Mouse (Mus musculus): Measurements from ENCODE around the gene Zbtb1.
"Not testable (repeated sequence)": the region's sequence is repeated elsewhere in the genome, so short reads cannot be mapped to it uniquely, and the experiment has no call there.

The Zbtb1 gene

DNA sequence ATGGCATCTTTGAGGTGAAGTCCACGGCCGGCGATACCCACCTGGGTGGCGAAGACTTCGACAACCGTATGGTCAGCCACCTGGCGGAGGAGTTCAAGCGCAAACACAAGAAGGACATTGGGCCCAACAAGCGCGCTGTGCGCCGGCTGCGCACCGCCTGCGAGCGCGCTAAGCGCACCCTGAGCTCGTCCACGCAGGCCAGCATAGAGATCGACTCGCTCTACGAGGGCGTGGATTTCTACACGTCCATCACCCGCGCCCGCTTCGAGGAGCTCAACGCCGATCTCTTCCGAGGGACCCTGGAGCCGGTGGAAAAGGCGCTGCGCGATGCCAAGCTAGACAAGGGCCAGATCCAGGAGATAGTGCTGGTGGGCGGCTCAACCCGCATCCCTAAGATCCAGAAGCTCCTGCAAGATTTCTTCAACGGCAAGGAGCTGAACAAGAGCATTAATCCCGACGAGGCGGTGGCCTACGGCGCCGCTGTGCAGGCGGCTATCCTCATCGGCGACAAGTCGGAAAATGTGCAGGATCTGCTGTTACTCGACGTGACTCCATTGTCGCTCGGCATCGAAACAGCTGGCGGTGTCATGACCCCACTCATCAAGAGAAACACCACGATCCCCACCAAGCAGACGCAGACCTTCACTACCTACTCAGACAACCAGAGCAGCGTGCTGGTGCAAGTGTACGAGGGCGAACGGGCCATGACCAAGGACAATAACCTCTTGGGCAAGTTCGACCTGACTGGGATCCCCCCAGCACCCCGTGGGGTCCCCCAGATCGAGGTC, 35.3 kb downstream of the Zbtb1 start:
- DNase-seq = peak; percentile 25

DNA sequence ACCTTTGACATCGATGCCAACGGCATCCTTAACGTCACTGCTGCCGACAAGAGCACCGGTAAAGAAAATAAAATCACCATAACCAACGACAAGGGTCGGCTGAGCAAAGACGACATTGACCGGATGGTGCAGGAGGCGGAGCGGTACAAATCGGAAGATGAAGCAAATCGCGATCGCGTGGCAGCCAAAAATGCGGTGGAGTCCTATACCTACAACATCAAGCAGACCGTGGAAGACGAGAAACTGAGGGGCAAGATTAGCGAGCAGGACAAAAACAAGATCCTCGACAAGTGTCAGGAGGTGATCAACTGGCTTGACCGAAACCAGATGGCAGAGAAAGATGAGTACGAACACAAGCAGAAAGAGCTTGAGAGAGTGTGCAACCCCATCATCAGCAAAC, 35.9 kb downstream of the Zbtb1 start:
- no peak for DNase-seq

GRCm38 (mm10) chr12:76407184-76407583, 37.1 kb downstream of the Zbtb1 start:
- DNase-seq = no peak

- DNase-seq = no peak
Measured at GRCm38 (mm10) chr12:76409166-76409565, 39.1 kb downstream of the Zbtb1 start.

- DNase-seq = no peak
Measured at GRCm38 (mm10) chr12:76415383-76416010, 45.4 kb downstream of the Zbtb1 start.

- DNase-seq = peak; percentile 41
Measured at GRCm38 (mm10) chr12:76417433-76417854, 47.4 kb downstream of the Zbtb1 start, which contains the start of gene Ppp1r36. Gene Ppp1r36 (plus strand): TSS chr12:76417538.

- no peak for DNase-seq
Measured at GRCm38 (mm10) chr12:76418346-76418745, 48.3 kb downstream of the Zbtb1 start.

DNA sequence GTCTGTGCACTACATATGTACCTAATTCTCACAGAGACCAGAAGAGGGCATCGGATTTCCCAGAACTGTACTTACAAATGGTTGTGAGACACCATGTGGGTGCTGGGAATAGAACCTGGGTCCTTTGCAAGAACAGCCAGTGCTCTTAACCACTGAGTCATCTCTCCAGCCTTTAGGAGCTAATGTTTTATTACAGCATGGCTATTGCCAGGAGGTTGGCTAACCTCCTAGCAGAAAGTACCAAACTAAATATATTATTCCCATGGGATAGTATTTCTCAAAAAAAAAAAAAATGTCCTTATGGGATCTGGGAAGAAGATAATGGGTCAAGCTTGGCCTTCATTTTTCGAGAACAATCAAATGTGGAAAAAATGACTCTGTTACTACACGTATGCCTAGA, 55.2 kb downstream of the Zbtb1 start:
- DNase-seq = no peak

GRCm38 (mm10) chr12:76427546-76427945, 57.5 kb downstream of the Zbtb1 start:
- no peak for DNase-seq

GRCm38 (mm10) chr12:76430879-76431406, 60.9 kb downstream of the Zbtb1 start:
- peak; percentile 24 for DNase-seq

- DNase-seq = peak; percentile 15
Measured at GRCm38 (mm10) chr12:76431431-76431830, 61.4 kb downstream of the Zbtb1 start.

GRCm38 (mm10) chr12:76434111-76434510, 64.0 kb downstream of the Zbtb1 start:
- no peak for DNase-seq

GRCm38 (mm10) chr12:76435084-76435483, 65.0 kb downstream of the Zbtb1 start:
- DNase-seq = no peak

DNA sequence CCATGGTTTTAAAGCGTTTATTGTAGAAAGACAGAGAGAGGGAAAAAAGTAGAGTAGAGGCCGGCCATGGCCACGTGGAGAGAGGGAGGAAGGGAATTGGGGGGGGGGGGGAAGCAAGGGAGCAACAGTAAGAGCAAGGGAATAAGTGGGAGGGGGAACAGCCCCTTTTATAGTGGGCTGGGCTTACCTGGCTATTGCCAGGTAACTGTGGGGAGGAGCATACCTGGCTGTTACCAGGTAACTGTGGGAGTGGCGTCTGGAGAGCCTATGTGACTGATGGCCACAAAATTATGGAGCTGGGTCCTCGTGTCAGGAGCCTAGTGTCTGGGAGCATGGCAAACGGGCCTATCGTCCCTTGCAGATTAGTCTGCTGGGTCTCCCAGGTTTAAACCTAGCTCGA, 65.5 kb downstream of the Zbtb1 start:
- DNase-seq = no peak

DNA sequence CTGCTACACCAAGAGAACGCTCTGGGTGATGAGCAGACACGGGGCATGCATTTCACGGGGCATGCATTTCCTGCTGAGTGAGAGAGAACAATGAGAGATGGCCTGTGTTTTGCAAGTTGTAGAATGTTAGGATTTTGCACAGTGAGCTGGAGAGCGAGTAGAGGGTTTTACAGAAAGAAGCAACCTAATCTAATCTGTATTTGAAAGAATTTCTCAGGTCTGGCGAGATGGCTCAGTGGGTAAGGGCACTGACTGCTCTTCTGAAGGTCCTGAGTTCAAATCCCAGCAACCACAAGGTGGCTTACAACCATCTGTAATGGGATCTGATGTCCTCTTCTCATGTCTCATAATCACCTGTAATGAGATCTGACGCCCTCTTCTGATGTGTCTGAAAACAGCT, 73.4 kb downstream of the Zbtb1 start:
- DNase-seq = not testable (repeated sequence)

GRCm38 (mm10) chr12:76444359-76444772, 74.3 kb downstream of the Zbtb1 start:
- no peak for DNase-seq

- DNase-seq = no peak
Measured at GRCm38 (mm10) chr12:76444862-76445261, 74.8 kb downstream of the Zbtb1 start.

DNA sequence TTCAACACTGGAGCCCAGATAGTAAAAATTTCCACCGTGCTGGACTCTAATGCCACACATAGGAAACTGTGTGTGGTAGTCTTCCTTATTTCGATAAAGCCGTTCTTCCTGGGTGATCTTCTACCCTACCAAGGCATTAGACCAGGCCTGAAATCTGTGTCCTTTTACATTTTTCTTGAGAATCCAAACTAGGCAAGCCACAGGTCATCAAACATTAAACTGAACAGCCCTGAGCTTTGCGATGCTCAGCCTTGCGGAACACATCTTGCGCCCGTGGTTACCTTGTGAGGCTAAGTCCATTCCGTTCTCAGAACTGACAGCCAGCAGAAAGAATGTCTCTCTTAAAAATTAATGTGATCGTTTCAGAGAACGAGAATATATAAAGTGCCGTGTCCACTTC, 76.1 kb downstream of the Zbtb1 start:
- DNase-seq = no peak
